25 mouse cellular contexts compared by ENCODE assay signal in the genomic region with DNA sequence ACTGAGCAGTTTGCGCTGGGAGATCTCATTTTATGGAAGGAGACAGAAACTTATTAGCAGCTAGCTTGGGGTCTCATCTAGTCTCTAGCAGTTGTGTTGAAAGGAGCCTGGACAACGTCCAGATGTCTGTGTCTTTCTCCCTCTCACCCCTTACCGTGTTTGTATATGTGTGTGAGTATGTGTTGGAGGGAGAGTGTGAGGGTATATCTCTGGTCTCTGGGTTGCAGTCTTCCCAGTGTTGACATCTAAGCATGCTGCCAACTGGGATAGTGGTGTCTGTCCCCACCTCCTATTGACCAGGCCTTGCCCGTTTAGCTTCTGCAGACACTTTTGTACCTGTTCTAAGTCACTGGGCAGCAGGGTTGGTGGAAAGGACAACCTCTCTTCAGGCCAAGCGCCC.
DNase-seq lines count a peak whose midpoint lies in the region; ATAC-seq and TF ChIP-seq lines count a peak whose summit lies in the region.
"Had no signal": no experiment of that assay in that cellular context is flagged by ENCODE, and none has a peak within 500 bp of the region (broad histone marks: within the 10 kb centered on the region; RNA-seq: fewer than 3 reads in every experiment).

No protein-coding gene starts in this region.

- WGBS in heart, embryonic 13.5 days = 27% methylated on average over 5 of the region's 5 CpGs
- 51% methylated on average over 5 of the region's 5 CpGs for WGBS in intestine, embryonic 14.5 days
- 52% methylated on average over 5 of the region's 5 CpGs for WGBS in intestine, postnatal 0 days
- WGBS in lung, postnatal 0 days = 65% methylated on average over 5 of the region's 5 CpGs

- intact Hi-C loops in heart, postnatal 14 days (cut with DNase I) = no loop called here

- ATAC-seq in heart, embryonic 13.5 days (ENCODE audit: extremely low read depth, insufficient number of reproducible peaks, low FRiP score, low TSS enrichment) = peak; percentile 76
- ATAC-seq in intestine, embryonic 14.5 days (replicated peaks; ENCODE audit: low FRiP score, low TSS enrichment, low read depth) = no peak
- ATAC-seq in intestine, postnatal 0 days = no peak
- peak; percentile 36 for ATAC-seq in lung, postnatal 0 days
- ATAC-seq: CD4-positive, CD25-positive, alpha-beta regulatory T cell, adult 4 months; forebrain, embryonic 14.5 days; liver, embryonic 12.5 days; liver, postnatal 0 days had no signal

- H3K4me2 ChIP-seq in heart, embryonic 13.5 days = 0 out of 2 replicates have a peak overlapping the region, but pooled peaks have one; percentile 19
- no peak overlapping the region for H3K4me2 ChIP-seq in intestine, embryonic 14.5 days (ENCODE audit: low read length)
- no peak overlapping the region for H3K4me2 ChIP-seq in intestine, postnatal 0 days (replicated peaks; ENCODE audit: low read depth)
- H3K4me2 ChIP-seq in lung, postnatal 0 days (replicated peaks; ENCODE audit: low read depth, low read length) = no peak overlapping the region
- H3K4me2 ChIP-seq: embryonic facial prominence, embryonic 12.5 days; hindbrain, embryonic 14.5 days; kidney, embryonic 15.5 days; limb, embryonic 12.5 days; liver, embryonic 12.5 days had no signal

- no peak for DNase-seq in heart, postnatal 14 days
- DNase-seq in intestine, embryonic 14.5 days (ENCODE audit: low spot score) = no peak
- DNase-seq in lung, postnatal 0 days (ENCODE audit: low spot score) = peak; percentile 45
- DNase-seq in lung, adult 18-20 months = no peak
- DNase-seq in adrenal gland, adult 2 months = no peak
- DNase-seq: adrenal gland, postnatal 25 days; cerebellum, adult 11-12 months; cerebellum, adult 9-11 months; embryo, embryonic 11 days; gastrocnemius, postnatal 25 days; kidney, adult 18-20 months; kidney, postnatal 25 days; liver, postnatal 0 days; midbrain, embryonic 14.5 days; thymus, postnatal 4 days had no signal

- 0 out of 2 replicates have a peak overlapping the region, but pooled peaks have one; percentile 21 for H3K9ac ChIP-seq in heart, embryonic 13.5 days
- H3K9ac ChIP-seq in intestine, embryonic 14.5 days (ENCODE audit: low read length) = no peak overlapping the region
- no peak overlapping the region for H3K9ac ChIP-seq in intestine, postnatal 0 days (ENCODE audit: low read depth, low read length)
- no peak overlapping the region for H3K9ac ChIP-seq in lung, postnatal 0 days (replicated peaks; ENCODE audit: low read depth)
- H3K9ac ChIP-seq: embryonic facial prominence, embryonic 12.5 days; hindbrain, embryonic 14.5 days; kidney, embryonic 15.5 days; limb, embryonic 12.5 days; liver, embryonic 12.5 days; liver, postnatal 0 days had no signal

- no peak overlapping the region for H3K4me3 ChIP-seq in heart, embryonic 13.5 days
- H3K4me3 ChIP-seq in intestine, embryonic 14.5 days (ENCODE audit: low read depth, low read length) = no peak overlapping the region
- no peak overlapping the region for H3K4me3 ChIP-seq in intestine, postnatal 0 days (ENCODE audit: low read depth, low read length)
- H3K4me3 ChIP-seq in lung, postnatal 0 days (ENCODE audit: low read depth, low read length) = no peak overlapping the region
- H3K4me3 ChIP-seq: embryonic facial prominence, embryonic 12.5 days; kidney, embryonic 15.5 days; left cerebral cortex, adult 2 months; limb, embryonic 12.5 days; liver, embryonic 12.5 days had no signal

- no peaks in the 10 kb centered on the region for H3K27me3 ChIP-seq in heart, embryonic 13.5 days (replicated peaks)
- H3K27me3 ChIP-seq in intestine, embryonic 14.5 days (replicated peaks; ENCODE audit: control insufficient read depth, insufficient read depth, low read length) = no peaks in the 10 kb centered on the region
- no peaks in the 10 kb centered on the region for H3K27me3 ChIP-seq in intestine, postnatal 0 days (replicated peaks; ENCODE audit: control insufficient read depth, insufficient read depth, low read length)
- H3K27me3 ChIP-seq in lung, postnatal 0 days (replicated peaks; ENCODE audit: insufficient read depth, low read length) = no peaks in the 10 kb centered on the region
- H3K27me3 ChIP-seq: embryonic facial prominence, embryonic 12.5 days; kidney, embryonic 15.5 days; limb, embryonic 12.5 days had no signal

- no peak for TF ChIP-seq CTCF in intestine, postnatal 0 days (IDR thresholded peaks at IDR 0.05; ENCODE audit: low read depth)
- TF ChIP-seq CTCF in lung, postnatal 0 days (IDR thresholded peaks at IDR 0.05) = no peak

- no peaks in the 10 kb centered on the region for H3K36me3 ChIP-seq in heart, embryonic 13.5 days
- no peaks in the 10 kb centered on the region for H3K36me3 ChIP-seq in intestine, embryonic 14.5 days (ENCODE audit: control insufficient read depth, insufficient read depth, low read length)
- no peaks in the 10 kb centered on the region for H3K36me3 ChIP-seq in intestine, postnatal 0 days (ENCODE audit: control insufficient read depth, insufficient read depth)
- no peaks in the 10 kb centered on the region for H3K36me3 ChIP-seq in lung, postnatal 0 days (ENCODE audit: insufficient read depth, low read length)
- H3K36me3 ChIP-seq: embryonic facial prominence, embryonic 12.5 days; kidney, embryonic 15.5 days; limb, embryonic 12.5 days; liver, embryonic 12.5 days had no signal

- no peak for TF ChIP-seq EP300 in lung, postnatal 0 days (IDR thresholded peaks at IDR 0.05)

- no peaks in the 10 kb centered on the region for H3K9me3 ChIP-seq in heart, embryonic 13.5 days
- H3K9me3 ChIP-seq in intestine, embryonic 14.5 days (ENCODE audit: control insufficient read depth, low read length) = no peaks in the 10 kb centered on the region
- H3K9me3 ChIP-seq in intestine, postnatal 0 days (ENCODE audit: control insufficient read depth) = no peaks in the 10 kb centered on the region
- no peaks in the 10 kb centered on the region for H3K9me3 ChIP-seq in lung, postnatal 0 days (ENCODE audit: low read length)
- H3K9me3 ChIP-seq: embryonic facial prominence, embryonic 12.5 days; kidney, embryonic 15.5 days; limb, embryonic 12.5 days; liver, embryonic 12.5 days had no signal

- H3K27ac ChIP-seq in heart, embryonic 13.5 days (replicated peaks) = peak overlapping the region; percentile 86
- peak overlapping the region; percentile 40 for H3K27ac ChIP-seq in intestine, embryonic 14.5 days (ENCODE audit: low read depth)
- no peak overlapping the region for H3K27ac ChIP-seq in intestine, postnatal 0 days (ENCODE audit: low read depth, low read length)
- H3K27ac ChIP-seq in lung, postnatal 0 days (ENCODE audit: low read length) = no peak overlapping the region
- H3K27ac ChIP-seq: embryonic facial prominence, embryonic 12.5 days; hindbrain, embryonic 14.5 days; kidney, embryonic 15.5 days; left cerebral cortex, adult 2 months; limb, embryonic 12.5 days; liver, embryonic 12.5 days had no signal

- H3K4me1 ChIP-seq in heart, embryonic 13.5 days = peaks cover 75% of the 10 kb centered on the region
- H3K4me1 ChIP-seq in intestine, embryonic 14.5 days (replicated peaks; ENCODE audit: control insufficient read depth, insufficient read depth, low read length) = peaks cover 46% of the 10 kb centered on the region
- H3K4me1 ChIP-seq in intestine, postnatal 0 days (replicated peaks; ENCODE audit: control insufficient read depth, insufficient read depth, low read length) = peaks cover 18% of the 10 kb centered on the region; the same call in 1 of the 2 replicates
- H3K4me1 ChIP-seq in lung, postnatal 0 days (ENCODE audit: insufficient read depth, low read depth, low read length) = peaks cover 10% of the 10 kb centered on the region; the same call in 1 of the 2 replicates

Comparison
In these comparisons a context has a peak if more than half of its experiments do, and no peak if none do; other contexts are left out.
1. H3K27ac ChIP-seq: peak in heart, embryonic 13.5 days (single experiment) and intestine, embryonic 14.5 days (single experiment); none in intestine, postnatal 0 days (single experiment) and lung, postnatal 0 days (single experiment).
2. ATAC-seq: peak in heart, embryonic 13.5 days (single experiment) and lung, postnatal 0 days (single experiment); none in intestine, embryonic 14.5 days (single experiment) and intestine, postnatal 0 days (single experiment).